Mouse (Mus musculus): Measurements from ENCODE around the gene Stab1. TPM values are rescaled to one million over a fixed set of nuclear protein-coding genes. Genes with fewer than 3 reads are reported as not detected.
A peak's percentile ranks its signal among the peaks of the same experiment; 100 is the strongest.

Stab1 gene
- polyA plus RNA-seq, 1 experiment from 2014 or later: 43.7 TPM

- H3K4me2 ChIP-seq: no peak overlapping the region
Observed at GRCm38 (mm10) chr14:31179677-31180365, 11.4 kb upstream of the Stab1 start.

GRCm38 (mm10) chr14:31177715-31178114 lies 9.3 kb upstream of the Stab1 start:
- Histone ChIP-seq H3K27ac (no peak overlapping the region), H3K36me3 (peaks cover 98% of the 10 kb centered on the region), H3K4me1 (replicated peaks) (peaks cover 23% of the 10 kb centered on the region), H3K9ac (no peak overlapping the region), H3K4me3 (no peak overlapping the region), H3K4me2 (no peak overlapping the region), H3K9me3 (replicated peaks) (no peaks in the 10 kb centered on the region), H3K27me3 (no peaks in the 10 kb centered on the region)
- no peak for ATAC-seq (replicated peaks; ENCODE audit: insufficient number of reproducible peaks, insufficient read depth, low FRiP score, low read depth)
- WGBS: 83% methylated on average over 5 of the region's 5 CpGs

More at GRCm38 (mm10) chr14:31179677-31180365, 11.4 kb upstream of the Stab1 start:
- WGBS: 64% methylated on average over 12 of the region's 12 CpGs
- Histone ChIP-seq H3K4me3 (no peak overlapping the region), H3K9me3 (replicated peaks) (no peaks in the 10 kb centered on the region), H3K36me3 (peaks cover 98% of the 10 kb centered on the region), H3K4me1 (replicated peaks) (peaks cover 25% of the 10 kb centered on the region), H3K27me3 (no peaks in the 10 kb centered on the region), H3K27ac (no peak overlapping the region), H3K9ac (no peak overlapping the region)
- ATAC-seq (replicated peaks; ENCODE audit: insufficient number of reproducible peaks, insufficient read depth, low FRiP score, low read depth): no peak

GRCm38 (mm10) chr14:31177287-31177686 lies 8.8 kb upstream of the Stab1 start:
- no peak overlapping the region for H3K4me3 ChIP-seq
- no peak overlapping the region for H3K27ac ChIP-seq
- peaks cover 98% of the 10 kb centered on the region for H3K36me3 ChIP-seq
- WGBS: 77% methylated on average over 16 of the region's 16 CpGs
- H3K9me3 ChIP-seq (replicated peaks): no peaks in the 10 kb centered on the region
- peaks cover 23% of the 10 kb centered on the region for H3K4me1 ChIP-seq (replicated peaks)
- H3K4me2 ChIP-seq: no peak overlapping the region
- no peak for ATAC-seq (replicated peaks; ENCODE audit: insufficient number of reproducible peaks, insufficient read depth, low FRiP score, low read depth)
- H3K27me3 ChIP-seq: no peaks in the 10 kb centered on the region
- H3K9ac ChIP-seq: no peak overlapping the region

- Histone ChIP-seq H3K4me3 (no peak overlapping the region), H3K4me2 (no peak overlapping the region), H3K9me3 (replicated peaks) (no peaks in the 10 kb centered on the region), H3K9ac (no peak overlapping the region), H3K27me3 (no peaks in the 10 kb centered on the region), H3K27ac (peak overlapping the region; percentile 56), H3K4me1 (replicated peaks) (peaks cover 33% of the 10 kb centered on the region), H3K36me3 (peaks cover 85% of the 10 kb centered on the region)
- 79% methylated on average over 7 of the region's 7 CpGs for WGBS
- ATAC-seq (replicated peaks; ENCODE audit: insufficient number of reproducible peaks, insufficient read depth, low FRiP score, low read depth): no peak
Observed at GRCm38 (mm10) chr14:31173537-31173936, 5.1 kb upstream of the Stab1 start.

GRCm38 (mm10) chr14:31172781-31173455 lies 4.5 kb upstream of the Stab1 start:
- H3K27me3 ChIP-seq: no peaks in the 10 kb centered on the region
- no peak overlapping the region for H3K4me3 ChIP-seq
- H3K4me1 ChIP-seq (replicated peaks): peaks cover 34% of the 10 kb centered on the region
- peak; percentile 37 for ATAC-seq (replicated peaks; ENCODE audit: insufficient number of reproducible peaks, insufficient read depth, low FRiP score, low read depth)
- no peak overlapping the region for H3K9ac ChIP-seq
- H3K36me3 ChIP-seq: peaks cover 81% of the 10 kb centered on the region
- peak overlapping the region; percentile 56 for H3K27ac ChIP-seq
- H3K9me3 ChIP-seq (replicated peaks): no peaks in the 10 kb centered on the region
- H3K4me2 ChIP-seq: no peak overlapping the region
- WGBS: 55% methylated on average over 18 of the region's 18 CpGs

GRCm38 (mm10) chr14:31171821-31172220 lies 3.4 kb upstream of the Stab1 start:
- ATAC-seq (replicated peaks; ENCODE audit: insufficient number of reproducible peaks, insufficient read depth, low FRiP score, low read depth): no peak

GRCm38 (mm10) chr14:31171386-31171785 lies 2.9 kb upstream of the Stab1 start:
- WGBS: 86% methylated on average over 11 of the region's 11 CpGs
- Histone ChIP-seq H3K36me3 (peaks cover 65% of the 10 kb centered on the region), H3K4me2 (no peak overlapping the region), H3K27ac (no peak overlapping the region), H3K9ac (no peak overlapping the region), H3K4me3 (no peak overlapping the region), H3K27me3 (no peaks in the 10 kb centered on the region), H3K4me1 (replicated peaks) (peaks cover 41% of the 10 kb centered on the region), H3K9me3 (replicated peaks) (no peaks in the 10 kb centered on the region)
- ATAC-seq (replicated peaks; ENCODE audit: insufficient number of reproducible peaks, insufficient read depth, low FRiP score, low read depth): no peak

More at GRCm38 (mm10) chr14:31171821-31172220, 3.4 kb upstream of the Stab1 start:
- Histone ChIP-seq H3K9me3 (replicated peaks) (no peaks in the 10 kb centered on the region), H3K4me3 (no peak overlapping the region), H3K4me1 (replicated peaks) (peaks cover 36% of the 10 kb centered on the region), H3K9ac (no peak overlapping the region), H3K27me3 (no peaks in the 10 kb centered on the region), H3K4me2 (no peak overlapping the region), H3K27ac (0 out of 2 replicates have a peak overlapping the region, but pooled peaks have one; percentile 56), H3K36me3 (peaks cover 70% of the 10 kb centered on the region)
- WGBS: 92% methylated on average over 15 of the region's 15 CpGs

GRCm38 (mm10) chr14:31170963-31171362 lies 2.5 kb upstream of the Stab1 start:
- 0 out of 2 replicates have a peak overlapping the region, but pooled peaks have one; percentile 6 for H3K27ac ChIP-seq
- ATAC-seq (replicated peaks; ENCODE audit: insufficient number of reproducible peaks, insufficient read depth, low FRiP score, low read depth): no peak
- no peak overlapping the region for H3K4me2 ChIP-seq
- H3K9ac ChIP-seq: no peak overlapping the region
- H3K36me3 ChIP-seq: peaks cover 61% of the 10 kb centered on the region
- H3K27me3 ChIP-seq: no peaks in the 10 kb centered on the region
- no peak overlapping the region for H3K4me3 ChIP-seq
- H3K4me1 ChIP-seq (replicated peaks): peaks cover 42% of the 10 kb centered on the region
- H3K9me3 ChIP-seq (replicated peaks): no peaks in the 10 kb centered on the region
- 73% methylated on average over 13 of the region's 13 CpGs for WGBS

GRCm38 (mm10) chr14:31169508-31169907 lies 1.1 kb upstream of the Stab1 start:
- peaks cover 54% of the 10 kb centered on the region for H3K4me1 ChIP-seq (replicated peaks)
- H3K36me3 ChIP-seq: peaks cover 46% of the 10 kb centered on the region
- 0 out of 2 replicates have a peak overlapping the region, but pooled peaks have one; percentile 6 for H3K27ac ChIP-seq
- no peak for ATAC-seq (replicated peaks; ENCODE audit: insufficient number of reproducible peaks, insufficient read depth, low FRiP score, low read depth)
- no peak overlapping the region for H3K4me2 ChIP-seq
- 59% methylated on average over 6 of the region's 6 CpGs for WGBS
- no peak overlapping the region for H3K4me3 ChIP-seq
- H3K27me3 ChIP-seq: no peaks in the 10 kb centered on the region
- no peaks in the 10 kb centered on the region for H3K9me3 ChIP-seq (replicated peaks)
- no peak overlapping the region for H3K9ac ChIP-seq

GRCm38 (mm10) chr14:31166827-31167226 lies 1.6 kb downstream of the Stab1 start:
- WGBS: 55% methylated on average over 9 of the region's 9 CpGs
- no peaks in the 10 kb centered on the region for H3K9me3 ChIP-seq (replicated peaks)
- H3K9ac ChIP-seq: peak overlapping the region; percentile 38; the same call in 1 of the 2 replicates
- H3K27ac ChIP-seq: peak overlapping the region; percentile 9; the same call in 1 of the 2 replicates
- peak overlapping the region; percentile 55 for H3K4me2 ChIP-seq
- H3K27me3 ChIP-seq: 0 out of 2 replicates have a peak, but pooled peaks cover under 1% of the 10 kb centered on the region
- H3K36me3 ChIP-seq: peaks cover 20% of the 10 kb centered on the region
- H3K4me1 ChIP-seq (replicated peaks): peaks cover 52% of the 10 kb centered on the region
- no peak for ATAC-seq (replicated peaks; ENCODE audit: insufficient number of reproducible peaks, insufficient read depth, low FRiP score, low read depth)
- H3K4me3 ChIP-seq: peak overlapping the region; percentile 45

- ATAC-seq (replicated peaks; ENCODE audit: insufficient number of reproducible peaks, insufficient read depth, low FRiP score, low read depth): no peak
- peaks cover 12% of the 10 kb centered on the region for H3K36me3 ChIP-seq
- H3K4me3 ChIP-seq: peak overlapping the region; percentile 45
- H3K9me3 ChIP-seq (replicated peaks): no peaks in the 10 kb centered on the region
- H3K27me3 ChIP-seq: peaks cover 5% of the 10 kb centered on the region; the same call in 1 of the 2 replicates
- 48% methylated on average over 10 of the region's 10 CpGs for WGBS
- peak overlapping the region; percentile 55 for H3K4me2 ChIP-seq
- peak overlapping the region; percentile 9; the same call in 1 of the 2 replicates for H3K27ac ChIP-seq
- H3K4me1 ChIP-seq (replicated peaks): peaks cover 48% of the 10 kb centered on the region
- H3K9ac ChIP-seq: 0 out of 2 replicates have a peak overlapping the region, but pooled peaks have one; percentile 20
Observed at GRCm38 (mm10) chr14:31165991-31166630, 2.3 kb downstream of the Stab1 start.

Measured in heart, embryonic 15.5 days (tissue).